Mouse (Mus musculus): ENCODE data around the gene Wipf2.

GRCm38 (mm10) chr11:98939084-98939952 is 75.9 kb downstream of the Wipf2 start:
- 0 out of 4 replicates have a peak, but pooled peaks of 1 of the 2 experiments have one; percentile 12 for TF ChIP-seq CTCF (conservative IDR thresholded peaks at IDR 0.05 in 1 of 2, IDR thresholded peaks at IDR 0.05 in 1 of 2; ENCODE audit: low read depth in 2 of 2, low read length in 2 of 2)
- TF ChIP-seq TCF12 (IDR thresholded peaks at IDR 0.05; ENCODE audit: low read depth, low read length) = no peak
- TF ChIP-seq EP300 (IDR thresholded peaks at IDR 0.05; ENCODE audit: low read length) = 0 out of 2 replicates have a peak, but pooled peaks have one; percentile 7
- no peak for TF ChIP-seq TBP (conservative IDR thresholded peaks at IDR 0.05; ENCODE audit: low read depth, low read length)
- no peak for TF ChIP-seq POLR2A (IDR thresholded peaks at IDR 0.05; ENCODE audit: low read depth, low read length)
- no peak for TF ChIP-seq ZKSCAN1 (IDR thresholded peaks at IDR 0.05; ENCODE audit: borderline replicate concordance, low read depth, low read length)
- TF ChIP-seq NRF1 (IDR thresholded peaks at IDR 0.05; ENCODE audit: low read depth, low read length) = 0 out of 2 replicates have a peak, but pooled peaks have one; percentile 34
- no peak for TF ChIP-seq MAFK (IDR thresholded peaks at IDR 0.05; ENCODE audit: insufficient replicate concordance, low read length)
- TF ChIP-seq MYC (IDR thresholded peaks at IDR 0.05; ENCODE audit: low read depth, low read length) = peak; percentile 78; the same call in 1 of the 2 replicates
